Mouse (Mus musculus) yolk sac, embryonic 10.5 days (tissue): Measurements from ENCODE around the gene Pls3.

Experiments used
- DNase-seq: peaks from one replicate; pipeline ENCODE4 v3.0.0-alpha.2; 2017; ENCODE audit warnings: low spot score

The Pls3 gene

GRCm38 (mm10) chrX:75874332-75875291 is at the start of gene Pls3:
TSS of gene Pls3 (minus strand) at chrX:75875182.
- DNase-seq, result peak; percentile 84

DNA sequence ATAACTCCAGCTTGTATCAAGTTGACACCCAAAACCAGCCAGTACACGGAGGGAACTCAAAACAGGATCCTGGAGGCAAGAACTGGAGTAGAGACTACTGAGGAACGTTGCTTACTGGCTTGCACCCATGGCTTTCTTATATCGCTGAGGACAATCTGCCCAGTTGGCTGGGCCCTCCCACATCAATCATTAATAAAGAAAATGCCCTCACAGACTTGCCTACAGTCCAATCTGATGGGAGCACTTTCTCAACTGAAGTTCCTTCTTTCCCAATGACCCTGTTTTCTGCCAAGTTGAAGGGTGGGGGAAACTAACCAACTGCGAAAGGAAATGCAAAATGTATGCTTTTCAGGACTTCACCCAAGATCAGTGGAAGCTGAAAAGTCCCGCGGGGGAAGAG is 20.7 kb upstream of the Pls3 start:
- DNase-seq, result no peak

- DNase-seq, result no peak
Observed at GRCm38 (mm10) chrX:75875566-75875965, 584 bp upstream of the Pls3 start.

- DNase-seq, result peak; percentile 15
Observed at GRCm38 (mm10) chrX:75873813-75874212, 1.2 kb downstream of the Pls3 start.

DNA sequence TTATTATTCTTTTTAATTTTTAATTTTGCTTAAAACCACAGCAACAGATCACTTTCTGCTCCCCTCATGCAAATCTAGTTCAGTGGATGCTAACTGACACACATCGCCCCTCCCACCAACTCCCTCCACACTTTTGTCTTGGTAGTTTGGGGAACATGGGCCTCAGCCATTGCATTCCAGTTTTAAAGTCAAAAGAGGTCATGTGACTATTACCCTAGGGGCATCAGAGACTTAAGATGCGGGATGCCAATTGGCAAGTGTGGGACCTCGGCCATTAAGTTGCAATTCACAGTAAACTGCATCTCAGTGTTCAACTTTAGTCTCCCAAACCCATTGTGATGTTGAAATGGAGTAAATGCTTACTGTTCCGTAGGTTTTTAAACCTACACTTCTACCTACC is 1.7 kb downstream of the Pls3 start:
- no peak for DNase-seq

- DNase-seq, result no peak
Observed at GRCm38 (mm10) chrX:75871855-75872254, 3.1 kb downstream of the Pls3 start.

- no peak for DNase-seq
Observed at GRCm38 (mm10) chrX:75861715-75862114, 13.3 kb downstream of the Pls3 start.

- no peak for DNase-seq
Observed at GRCm38 (mm10) chrX:75854294-75854693, 20.7 kb downstream of the Pls3 start.

- DNase-seq, result no peak
Observed at GRCm38 (mm10) chrX:75844290-75844689, 30.7 kb downstream of the Pls3 start.

- no peak for DNase-seq
Observed at GRCm38 (mm10) chrX:75842835-75843234, 32.1 kb downstream of the Pls3 start.

DNA sequence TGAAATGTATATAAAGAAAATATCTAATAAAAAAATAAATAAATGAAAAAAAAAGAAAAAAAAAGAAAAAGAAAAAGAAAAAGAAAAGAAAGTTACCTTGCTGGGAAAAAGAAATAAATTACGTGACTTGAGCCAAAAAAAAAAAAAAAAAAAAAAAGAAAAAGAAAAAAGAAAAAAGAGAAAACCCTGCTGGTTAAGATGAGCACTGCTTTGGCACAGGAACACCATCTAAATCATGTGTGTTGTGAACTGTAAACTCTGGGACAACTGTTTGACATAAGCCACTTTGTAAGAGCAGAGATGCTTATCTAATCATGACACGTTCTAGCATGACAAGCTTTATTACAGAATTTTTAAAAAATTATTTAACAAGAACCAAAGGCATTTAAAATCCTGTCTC is 32.9 kb downstream of the Pls3 start:
- no peak for DNase-seq

- DNase-seq, result no peak
Observed at GRCm38 (mm10) chrX:75840263-75840662, 34.7 kb downstream of the Pls3 start.

- DNase-seq, result no peak
Observed at GRCm38 (mm10) chrX:75834836-75835235, 40.1 kb downstream of the Pls3 start.

DNA sequence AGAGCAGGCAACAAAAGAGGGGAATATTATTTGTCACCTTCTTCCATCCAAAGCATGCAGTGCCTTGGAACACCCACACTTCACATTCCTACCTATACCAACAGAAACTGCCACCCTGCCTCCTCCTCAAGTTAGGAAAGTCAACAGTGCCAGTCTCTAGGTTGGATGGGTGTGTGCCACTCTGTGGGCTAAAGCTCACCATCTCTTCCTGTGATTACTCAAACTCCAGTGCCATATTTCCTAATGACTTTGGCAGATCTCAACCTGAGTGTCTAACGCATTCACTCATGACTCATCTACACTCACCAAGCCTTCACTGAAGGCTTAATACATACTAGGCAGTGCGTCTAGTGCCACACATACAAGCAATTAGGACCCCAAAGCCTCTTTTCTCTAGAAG is 40.7 kb downstream of the Pls3 start:
- no peak for DNase-seq

- DNase-seq, result no peak
Observed at GRCm38 (mm10) chrX:75833006-75833641, 41.9 kb downstream of the Pls3 start.

DNA sequence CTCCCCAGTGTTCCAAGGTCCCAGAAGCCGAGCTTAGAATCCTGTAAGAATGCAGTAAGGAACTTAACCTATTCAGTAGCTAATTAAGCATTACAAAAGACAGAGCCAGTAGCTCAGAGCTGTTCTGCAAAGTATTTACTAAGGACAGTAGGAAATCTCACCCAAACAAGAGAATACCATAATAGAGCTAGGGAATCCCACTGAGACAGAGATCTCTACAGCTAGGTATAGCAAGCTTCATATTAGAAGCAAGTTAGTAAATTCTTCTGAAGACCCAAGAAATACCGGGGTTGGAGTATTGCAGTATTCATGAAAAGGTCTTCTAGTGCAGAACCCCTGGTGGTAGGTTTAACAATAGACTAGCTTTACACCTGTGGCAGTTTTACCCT is 45.1 kb downstream of the Pls3 start:
- DNase-seq, result no peak

DNA sequence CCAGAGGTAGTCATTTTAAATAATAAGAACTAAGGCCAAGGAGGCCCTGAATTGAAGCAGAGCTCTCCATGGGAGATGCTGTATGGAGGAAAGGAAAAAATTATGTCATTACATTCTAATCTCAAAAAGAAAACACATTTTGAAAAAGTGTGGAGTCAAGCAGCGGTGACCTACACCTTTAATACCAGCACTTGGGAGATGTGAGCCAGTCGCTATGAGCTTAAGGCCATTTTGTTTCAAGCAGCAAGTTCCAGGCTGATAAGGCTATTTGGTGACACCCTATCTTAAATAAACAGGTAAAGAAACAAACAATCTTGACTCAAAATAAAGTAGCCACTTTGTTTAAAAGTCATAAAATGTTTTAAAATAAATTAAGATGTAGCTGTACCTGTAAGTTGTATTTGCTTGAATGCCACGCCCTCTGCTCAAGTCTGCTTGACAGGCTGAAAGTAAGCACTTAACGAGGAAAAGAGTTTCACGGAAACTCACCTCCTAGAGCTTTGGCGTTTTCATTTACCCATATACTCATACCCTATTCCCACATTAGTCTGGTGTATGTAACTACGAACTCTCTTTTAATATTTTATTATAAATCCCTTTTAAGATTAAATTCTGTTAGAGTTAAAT is 45.6 kb downstream of the Pls3 start:
- DNase-seq, result no peak

DNA sequence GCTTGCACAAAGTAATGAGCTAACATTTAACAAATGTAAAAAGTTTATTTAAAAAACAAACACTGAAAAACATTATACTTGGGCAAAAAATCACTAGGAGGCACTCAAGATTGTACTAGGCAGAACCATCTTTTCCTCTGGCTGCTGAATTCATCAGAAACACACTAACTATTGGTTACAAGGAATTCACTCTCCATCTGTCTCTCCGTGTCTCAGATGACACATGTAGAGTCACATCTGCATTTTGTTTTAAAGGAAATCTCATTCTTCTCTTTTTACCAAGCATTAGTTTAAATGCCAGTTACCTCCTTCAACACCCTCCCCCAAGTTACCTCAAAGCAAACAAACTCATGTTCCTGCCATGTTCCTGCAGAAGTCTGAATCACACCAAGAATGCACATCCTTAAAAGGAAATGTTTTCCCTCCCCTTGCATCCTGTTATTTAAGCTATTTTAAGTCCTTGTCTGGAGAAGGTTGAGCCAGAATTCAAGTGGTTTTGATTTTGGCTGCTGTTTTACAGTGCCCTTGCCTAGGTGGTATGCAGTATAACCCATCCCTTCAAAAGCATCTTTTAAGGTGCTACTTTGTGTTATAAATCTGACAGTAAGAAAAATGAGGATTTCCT is 56.2 kb downstream of the Pls3 start:
- DNase-seq, result peak; percentile 1

- no peak for DNase-seq
Observed at GRCm38 (mm10) chrX:75814958-75815357, 60.0 kb downstream of the Pls3 start.

GRCm38 (mm10) chrX:75814123-75814522 is 60.9 kb downstream of the Pls3 start:
- no peak for DNase-seq

GRCm38 (mm10) chrX:75796583-75796982 is 78.4 kb downstream of the Pls3 start:
- DNase-seq, result no peak

- DNase-seq, result peak; percentile 17
Observed at GRCm38 (mm10) chrX:75779796-75780195, 95.2 kb downstream of the Pls3 start.
